Mouse (Mus musculus) frontal cortex, adult (tissue): ENCODE measurements around the gene Pde9a.

Experiments used
- ATAC-seq: cut with Nextera tagmentation; 2 replicates; pipeline ENCODE4 v1.9.2; 2017; ENCODE audit warnings: mild to moderate bottlenecking, moderate library complexity, mixed read lengths; ENCODE audit not compliant: low TSS enrichment

Pde9a gene

GRCm38 (mm10) chr17:31511792-31512495 is 125.9 kb downstream of the Pde9a start:
- peak; percentile 95 for ATAC-seq

GRCm38 (mm10) chr17:31512593-31512992 is 126.6 kb downstream of the Pde9a start:
- ATAC-seq: no peak

GRCm38 (mm10) chr17:31514696-31515095 is 128.7 kb downstream of the Pde9a start:
- no peak for ATAC-seq

GRCm38 (mm10) chr17:31519344-31519945 is 133.4 kb downstream of the Pde9a start:
- ATAC-seq: peak; percentile 71

GRCm38 (mm10) chr17:31519946-31520838 is 134.2 kb downstream of the Pde9a start, which contains the start of the genes Wdr4 and Ndufv3:
Wdr4 (minus strand) TSS chr17:31519980.
Ndufv3 (plus strand) TSS chr17:31520115.
- ATAC-seq: peak; percentile 97

- no peak for ATAC-seq
These were observed 134.9 kb downstream of the Pde9a start for GRCm38 (mm10) chr17:31520895-31521294.

GRCm38 (mm10) chr17:31521948-31522347 is 135.9 kb downstream of the Pde9a start:
- no peak for ATAC-seq

GRCm38 (mm10) chr17:31525114-31525513 is 139.1 kb downstream of the Pde9a start:
- no peak for ATAC-seq

- ATAC-seq: no peak
These were observed 139.8 kb downstream of the Pde9a start for GRCm38 (mm10) chr17:31525816-31526215.
